Mouse (Mus musculus) heart, adult 2 months (tissue): ENCODE measurements around the gene Stat6.

Experiments
- CTCF ChIP-seq: fragments of 200-600 bp; IDR thresholded peaks from 2 replicates; pipeline ENCODE4 v1.8.1; 2022; ENCODE audit warnings: antibody characterized with exemption, mild to moderate bottlenecking, moderate library complexity
- EP300 ChIP-seq: fragments of 200-500 bp; IDR thresholded peaks from 2 replicates; pipeline ENCODE4 v1.6.1; 2011; ENCODE audit warnings: low read depth, low read length, control low read depth; ENCODE audit not compliant: insufficient read depth
- POLR2A ChIP-seq: fragments of 200-500 bp; IDR thresholded peaks from 2 replicates; pipeline ENCODE4 v1.6.1; 2011; ENCODE audit warnings: mild to moderate bottlenecking, low read depth, low read length, control low read depth; ENCODE audit not compliant: insufficient read depth

DNA sequence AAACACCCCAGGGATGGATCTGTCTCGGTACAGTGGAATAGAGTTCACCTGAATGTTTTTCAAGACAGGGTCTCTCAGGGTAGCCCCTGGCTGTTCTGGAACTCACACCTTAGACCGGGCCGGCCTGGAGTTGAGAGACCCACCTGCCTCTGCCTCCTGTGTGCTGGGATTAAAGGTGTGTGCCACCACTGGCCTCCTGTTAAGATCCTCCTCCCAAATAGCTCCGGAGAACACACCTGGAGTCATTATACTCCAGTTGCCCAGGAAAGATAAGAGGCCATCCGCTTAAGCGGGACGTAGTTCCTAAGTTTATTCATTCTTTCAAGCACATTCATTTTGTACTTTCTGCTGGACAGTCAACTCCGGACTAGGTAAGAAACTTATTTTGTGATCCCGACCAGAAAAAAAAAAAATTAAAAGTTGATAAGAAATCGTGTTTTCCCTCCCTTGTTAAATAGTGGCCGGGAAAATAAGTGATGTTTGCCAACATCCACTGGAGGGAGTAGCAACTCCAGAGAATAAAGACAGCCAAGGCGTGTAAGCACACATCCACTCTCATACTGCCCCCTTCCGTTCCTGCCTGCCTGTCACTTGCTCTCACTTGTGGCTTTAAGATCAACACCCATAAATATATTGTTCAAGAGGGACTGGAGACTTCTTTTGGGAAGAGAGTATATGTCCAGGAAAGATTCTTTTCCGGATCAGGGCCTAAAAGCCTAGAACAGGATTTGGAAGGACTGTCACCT is 35.0 kb downstream of the Stat6 start:
- TF ChIP-seq CTCF, result peak; percentile 80
- peak; percentile 76 for TF ChIP-seq EP300
- TF ChIP-seq POLR2A, result no peak
